Mouse (Mus musculus) kidney, adult 2 months (tissue): ENCODE measurements at regions not wholly inside any gene's neighbourhood (a gene's known extent, or its start where the extent isn't known, plus 50 kb on each side); places are given as distances from the start of the nearest gene placed in this dataset.

Experiments used
- CTCF ChIP-seq: fragments of 200-500 bp; conservative IDR thresholded peaks from 2 replicates; pipeline ENCODE4 v1.5.1; 2011; ENCODE audit warnings: low read depth, mild to moderate bottlenecking, control low read depth, low read length, moderate library complexity, mixed read lengths; ENCODE audit not compliant: insufficient read depth, insufficient read length
- POLR2A ChIP-seq: fragments of 200-500 bp; IDR thresholded peaks from one replicate; pipeline ENCODE4 v1.6.1; 2011; ENCODE audit warnings: low read depth, low read length, control low read depth

- TF ChIP-seq CTCF (no peak), POLR2A (no peak)
Observed at GRCm38 (mm10) chr4:75838619-75839018, 560.5 kb upstream of the Dmac1 start.
